Mouse (Mus musculus): ENCODE results near the gene Wdr1. TPM values are rescaled to one million over a fixed set of nuclear protein-coding genes. Genes with fewer than 3 reads are reported as not detected.
"Not testable (repeated sequence)": the region's sequence is repeated elsewhere in the genome, so short reads cannot be mapped to it uniquely, and the experiment has no call there.

The Wdr1 gene
- 100 to 1,000 TPM; 130 to 138 TPM for total RNA-seq (2021)
- long read RNA-seq, experiment 1, transcript Wdr1-201 (15 exons, 3,089 nt): major isoform, 199 of 226 reads
- long read RNA-seq, experiment 1, partial matches to known transcripts: 10 of 226 reads
- long read RNA-seq, experiment 1, other reads (novel, unspliced or antisense): 14 of 226 reads
- long read RNA-seq, experiment 2, transcript Wdr1-201 (15 exons, 3,089 nt): major isoform, 65 of 72 reads
- long read RNA-seq, experiment 2, partial matches to known transcripts: 3 of 72 reads
- long read RNA-seq, experiment 2, other reads (novel, unspliced or antisense): 3 of 72 reads

GRCm38 (mm10) chr5:38563121-38563520 is at the start of gene Wdr1:
Wdr1 (minus strand) TSS chr5:38563221.
- DNase-seq: no peak

GRCm38 (mm10) chr5:38611118-38611517 is 48.1 kb upstream of the Wdr1 start:
- peak; percentile 24 to 41 for DNase-seq

GRCm38 (mm10) chr5:38608219-38608618 is 45.2 kb upstream of the Wdr1 start:
- DNase-seq: not testable (repeated sequence)

GRCm38 (mm10) chr5:38598647-38599304 is 35.8 kb upstream of the Wdr1 start:
- no peak for DNase-seq

GRCm38 (mm10) chr5:38588924-38589323 is 25.9 kb upstream of the Wdr1 start:
- peak in 1 of 2 experiments; percentile 9 for DNase-seq

- DNase-seq: no peak
These were observed 22.4 kb upstream of the Wdr1 start for GRCm38 (mm10) chr5:38585450-38585849.

GRCm38 (mm10) chr5:38583026-38583425 is 20.0 kb upstream of the Wdr1 start:
- DNase-seq: no peak

- DNase-seq: peak; percentile 33 to 47
These were observed 17.7 kb upstream of the Wdr1 start for GRCm38 (mm10) chr5:38580703-38581102.

- peak in 1 of 2 experiments; percentile 24 for DNase-seq
These were observed 7.9 kb upstream of the Wdr1 start for GRCm38 (mm10) chr5:38570876-38571275.

GRCm38 (mm10) chr5:38568652-38569051 is 5.6 kb upstream of the Wdr1 start:
- DNase-seq: no peak

GRCm38 (mm10) chr5:38564831-38565230 is 1.8 kb upstream of the Wdr1 start:
- no peak for DNase-seq

- peak; percentile 99 for DNase-seq
These were observed 1.5 kb downstream of the Wdr1 start for GRCm38 (mm10) chr5:38561426-38562024.

GRCm38 (mm10) chr5:38560586-38561425 is 2.2 kb downstream of the Wdr1 start:
- peak; percentile 49 to 65 for DNase-seq

GRCm38 (mm10) chr5:38558831-38559230 is 4.2 kb downstream of the Wdr1 start:
- DNase-seq: no peak

GRCm38 (mm10) chr5:38557811-38558210 is 5.2 kb downstream of the Wdr1 start:
- no peak for DNase-seq

- DNase-seq: no peak
These were observed 6.6 kb downstream of the Wdr1 start for GRCm38 (mm10) chr5:38556406-38556805.

- peak; percentile 56 to 61 for DNase-seq
These were observed 9.1 kb downstream of the Wdr1 start for GRCm38 (mm10) chr5:38553953-38554352.

GRCm38 (mm10) chr5:38553491-38553890 is 9.5 kb downstream of the Wdr1 start:
- no peak for DNase-seq

- DNase-seq: no peak
These were observed 10.4 kb downstream of the Wdr1 start for GRCm38 (mm10) chr5:38552615-38553014.

- no peak for DNase-seq
These were observed 12.7 kb downstream of the Wdr1 start for GRCm38 (mm10) chr5:38550221-38550768.

GRCm38 (mm10) chr5:38549461-38549909 is 13.5 kb downstream of the Wdr1 start:
- DNase-seq: peak in 1 of 2 experiments; percentile 21

- no peak for DNase-seq
These were observed 15.6 kb downstream of the Wdr1 start for GRCm38 (mm10) chr5:38547375-38547774.

Measured in adrenal gland, postnatal 36 days (tissue).